Comparison of ENCODE assay signal across 10 mouse cellular contexts in genomic region chr17:67866541-67867241, GRCm38 (mm10).
DNase-seq lines count a peak whose midpoint lies in the region; ATAC-seq and TF ChIP-seq lines count a peak whose summit lies in the region.
"Had no signal": no experiment of that assay in that cellular context is flagged by ENCODE, and none has a peak within 500 bp of the region (broad histone marks: within the 10 kb centered on the region; RNA-seq: fewer than 3 reads in every experiment).

No protein-coding gene starts in this region.

- H3K4me2 ChIP-seq in kidney, embryonic 14.5 days (replicated peaks; ENCODE audit: low read depth, low read length), result 0 out of 2 replicates have a peak overlapping the region, but pooled peaks have one; percentile 0
- H3K4me2 ChIP-seq in limb, embryonic 12.5 days, result peak overlapping the region; percentile 35

- H3K9ac ChIP-seq in kidney, embryonic 14.5 days (ENCODE audit: low read depth, low read length), result no peak overlapping the region
- H3K9ac ChIP-seq in limb, embryonic 12.5 days (replicated peaks), result no peak overlapping the region; the same call in 1 of the 2 replicates

- no peak for TF ChIP-seq CTCF in layer of hippocampus, adult 2 months (conservative IDR thresholded peaks at IDR 0.05)
- no peak for TF ChIP-seq CTCF in left cerebral cortex, adult 2 months (IDR thresholded peaks at IDR 0.05)

- no peak for DNase-seq in kidney, postnatal 25 days
- DNase-seq in embryo, embryonic 10.5 days (ENCODE audit: low spot score), result peak; percentile 79
- DNase-seq in heart, adult 18-20 months, result peak; percentile 28 to 59
- no peak for DNase-seq in layer of hippocampus, adult 2 months (ENCODE audit: low spot score in 2 of 2)
- no peak for DNase-seq in left cerebral cortex, adult 2 months (ENCODE audit: extremely low spot score in 1 of 2, low spot score in 2 of 2)
- DNase-seq in adrenal gland, adult 18-20 months (ENCODE audit: low spot score in 2 of 2), result no peak
- DNase-seq: cerebellum, adult 9-10 months had no signal

- intact Hi-C loops in left cerebral cortex, adult 2 months (cut with DNase I), result no loop called here

- 0 out of 2 replicates have a peak, but pooled peaks cover 3% of the 10 kb centered on the region for H3K4me1 ChIP-seq in kidney, embryonic 14.5 days (ENCODE audit: control insufficient read depth, insufficient read depth, low read length)
- H3K4me1 ChIP-seq in limb, embryonic 12.5 days (replicated peaks), result peaks cover 30% of the 10 kb centered on the region

- H3K4me3 ChIP-seq in kidney, embryonic 14.5 days (ENCODE audit: low read length), result no peak overlapping the region
- H3K4me3 ChIP-seq in limb, embryonic 12.5 days (replicated peaks), result no peak overlapping the region
- no peak overlapping the region for H3K4me3 ChIP-seq in layer of hippocampus, adult 2 months
- H3K4me3 ChIP-seq in left cerebral cortex, adult 2 months, result no peak overlapping the region

- peak overlapping the region; percentile 6; the same call in 1 of the 2 replicates for H3K27ac ChIP-seq in kidney, embryonic 14.5 days (ENCODE audit: low read depth, low read length)
- peak overlapping the region; percentile 92 for H3K27ac ChIP-seq in limb, embryonic 12.5 days
- no peak overlapping the region for H3K27ac ChIP-seq in layer of hippocampus, adult 2 months
- no peak overlapping the region for H3K27ac ChIP-seq in left cerebral cortex, adult 2 months

- peaks cover 35% of the 10 kb centered on the region for H3K36me3 ChIP-seq in kidney, embryonic 14.5 days (ENCODE audit: control insufficient read depth, insufficient read depth, low read length)
- peaks cover 69% of the 10 kb centered on the region for H3K36me3 ChIP-seq in limb, embryonic 12.5 days

- H3K27me3 ChIP-seq in kidney, embryonic 14.5 days (ENCODE audit: control insufficient read depth, insufficient read depth, low read length), result no peaks in the 10 kb centered on the region
- no peaks in the 10 kb centered on the region for H3K27me3 ChIP-seq in limb, embryonic 12.5 days
- H3K27me3 ChIP-seq: CH12.LX had no signal

- ATAC-seq in kidney, embryonic 14.5 days (ENCODE audit: low FRiP score, low TSS enrichment), result peak; percentile 40; the same call in 1 of the 2 replicates
- peak; percentile 39 for ATAC-seq in limb, embryonic 12.5 days (ENCODE audit: insufficient number of reproducible peaks, insufficient read depth, low FRiP score, low TSS enrichment, low read depth)

- H3K9me3 ChIP-seq in kidney, embryonic 14.5 days (ENCODE audit: control insufficient read depth, low read length), result no peaks in the 10 kb centered on the region; the same call in 1 of the 2 replicates
- peaks cover 6% of the 10 kb centered on the region for H3K9me3 ChIP-seq in limb, embryonic 12.5 days

- WGBS in kidney, embryonic 14.5 days, result 41% methylated on average over 20 of the region's 20 CpGs
- 21% methylated on average over 20 of the region's 20 CpGs for WGBS in limb, embryonic 12.5 days

Comparison
In these comparisons a context has a peak if more than half of its experiments do, and no peak if none do; other contexts are left out.
1. H3K27ac ChIP-seq: peak in kidney, embryonic 14.5 days (single experiment) and limb, embryonic 12.5 days (single experiment); none in layer of hippocampus, adult 2 months (single experiment) and left cerebral cortex, adult 2 months (single experiment).
2. DNase-seq: peak in embryo, embryonic 10.5 days (single experiment) and heart, adult 18-20 months (2 of 2); none in kidney, postnatal 25 days (0 of 2), layer of hippocampus, adult 2 months (0 of 2), left cerebral cortex, adult 2 months (0 of 2) and adrenal gland, adult 18-20 months (0 of 2).